Mouse (Mus musculus) splenic B cell, adult 2 months (primary cell): ENCODE results near the gene Zfp664.

Experiments used
- DNase-seq: peaks from one replicate; pipeline ENCODE4 v3.0.0-alpha.2; 2011; ENCODE audit warnings: low read depth, low spot score
- H3K27me3 ChIP-seq: 2 replicates; pipeline ENCODE4 v1.6.1; 2012; ENCODE audit warnings: mild to moderate bottlenecking, low read length, moderate library complexity, mixed read lengths; ENCODE audit not compliant: control insufficient read depth, poor library complexity, insufficient read depth, severe bottlenecking
- H3K36me3 ChIP-seq: 2 replicates; pipeline ENCODE4 v1.6.1; 2012; ENCODE audit warnings: mild to moderate bottlenecking, low read length, moderate library complexity, mixed read lengths; ENCODE audit not compliant: control insufficient read depth, poor library complexity, insufficient read depth, severe bottlenecking

Gene Zfp664

GRCm38 (mm10) chr5:124896135-124896534, 33.6 kb downstream of the Zfp664 start:
- Histone ChIP-seq H3K27me3 (no peaks in the 10 kb centered on the region), H3K36me3 (no peaks in the 10 kb centered on the region)
- no peak for DNase-seq

GRCm38 (mm10) chr5:124899945-124900631, 37.6 kb downstream of the Zfp664 start:
- Histone ChIP-seq H3K27me3 (no peaks in the 10 kb centered on the region), H3K36me3 (no peaks in the 10 kb centered on the region)
- DNase-seq: peak; percentile 91

- DNase-seq: no peak
- H3K36me3 ChIP-seq: no peaks in the 10 kb centered on the region
- H3K27me3 ChIP-seq: no peaks in the 10 kb centered on the region
Measured at GRCm38 (mm10) chr5:124900738-124901490, 38.4 kb downstream of the Zfp664 start.

DNA sequence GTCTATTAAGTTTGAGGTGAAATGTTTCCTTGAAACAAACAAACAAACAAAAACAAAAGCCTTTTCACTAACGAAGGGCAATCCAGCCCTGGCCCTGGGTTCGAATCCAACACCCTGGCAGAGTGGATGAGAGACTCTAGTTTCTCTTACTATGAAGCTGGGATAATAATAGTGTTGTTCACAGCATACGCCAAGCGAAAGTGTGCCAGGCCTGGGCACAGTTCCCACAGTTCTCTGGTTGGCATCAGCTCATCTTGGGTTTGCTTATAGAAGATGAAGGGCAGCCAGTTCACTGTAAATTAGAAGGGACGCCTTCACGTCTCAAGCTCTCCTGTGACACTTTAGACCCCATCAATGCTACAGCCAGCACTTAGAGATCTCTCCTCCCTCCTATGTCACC, 39.2 kb downstream of the Zfp664 start:
- H3K27me3 ChIP-seq: no peaks in the 10 kb centered on the region
- H3K36me3 ChIP-seq: no peaks in the 10 kb centered on the region
- no peak for DNase-seq

DNA sequence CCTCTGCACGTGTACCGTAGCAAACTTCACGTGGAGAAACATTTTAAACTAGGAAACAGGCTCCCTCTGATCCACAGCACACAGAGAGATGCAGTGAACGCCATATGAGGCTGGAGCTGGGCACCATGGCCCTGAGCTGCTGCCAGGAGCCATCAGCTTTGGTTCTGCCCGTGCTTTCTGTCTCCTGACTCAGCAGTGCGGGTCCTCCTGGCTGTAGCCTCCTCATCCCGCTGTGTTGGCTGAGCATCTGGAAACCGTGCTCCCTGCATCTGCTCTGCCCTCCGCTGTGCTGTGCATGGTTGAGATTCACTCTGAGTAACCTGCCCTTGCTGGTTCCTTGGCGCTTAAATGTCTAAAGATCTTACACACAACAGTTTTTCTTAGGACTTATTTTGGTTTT, 39.7 kb downstream of the Zfp664 start:
- no peaks in the 10 kb centered on the region for H3K36me3 ChIP-seq
- DNase-seq: no peak
- H3K27me3 ChIP-seq: no peaks in the 10 kb centered on the region

DNA sequence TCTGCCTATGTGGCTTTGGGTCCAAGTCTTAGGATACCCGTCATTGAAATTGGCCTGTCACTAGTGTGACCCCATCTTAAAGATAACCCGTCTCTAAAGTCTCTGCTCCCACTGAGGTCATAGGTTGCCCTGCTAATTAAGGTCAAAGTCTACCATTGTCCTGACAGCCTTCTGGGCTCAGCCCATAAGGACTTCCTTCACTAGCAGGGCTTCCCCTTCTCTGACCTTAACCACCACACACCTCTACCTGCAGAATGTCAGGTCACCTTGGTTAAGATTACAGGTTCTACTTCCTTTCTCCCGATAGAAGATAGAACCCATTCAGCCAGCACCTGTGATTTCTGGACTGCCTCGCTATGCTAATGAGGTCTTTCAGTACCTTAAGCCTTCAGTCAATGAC, 41.4 kb downstream of the Zfp664 start:
- Histone ChIP-seq H3K36me3 (no peaks in the 10 kb centered on the region), H3K27me3 (no peaks in the 10 kb centered on the region)
- no peak for DNase-seq

- Histone ChIP-seq H3K36me3 (no peaks in the 10 kb centered on the region), H3K27me3 (no peaks in the 10 kb centered on the region)
- DNase-seq: no peak
Measured at GRCm38 (mm10) chr5:124906890-124907289, 44.4 kb downstream of the Zfp664 start.

- H3K36me3 ChIP-seq: no peaks in the 10 kb centered on the region
- DNase-seq: peak; percentile 67
- no peaks in the 10 kb centered on the region for H3K27me3 ChIP-seq
Measured at GRCm38 (mm10) chr5:124908860-124909259, 46.4 kb downstream of the Zfp664 start.

DNA sequence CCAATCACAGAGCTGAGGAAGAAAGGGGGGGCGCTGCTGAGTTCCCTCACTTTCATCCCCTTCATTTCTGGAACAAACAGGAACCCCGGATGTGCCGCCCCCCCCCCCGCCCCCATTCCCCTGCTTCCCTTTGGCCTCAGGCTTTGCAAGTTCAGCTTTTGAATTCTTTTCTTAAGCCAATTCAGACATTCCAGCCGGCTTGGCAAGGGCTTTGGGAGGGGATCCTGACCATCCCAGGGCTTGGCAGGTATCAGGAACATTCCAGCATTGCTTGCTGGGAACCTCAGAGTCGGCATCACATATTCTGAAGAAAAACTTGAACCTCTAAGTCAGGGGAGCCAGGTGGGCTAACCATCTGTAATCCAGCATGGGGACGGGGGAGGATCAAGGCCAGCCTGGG, 49.8 kb downstream of the Zfp664 start:
- no peak for DNase-seq

DNA sequence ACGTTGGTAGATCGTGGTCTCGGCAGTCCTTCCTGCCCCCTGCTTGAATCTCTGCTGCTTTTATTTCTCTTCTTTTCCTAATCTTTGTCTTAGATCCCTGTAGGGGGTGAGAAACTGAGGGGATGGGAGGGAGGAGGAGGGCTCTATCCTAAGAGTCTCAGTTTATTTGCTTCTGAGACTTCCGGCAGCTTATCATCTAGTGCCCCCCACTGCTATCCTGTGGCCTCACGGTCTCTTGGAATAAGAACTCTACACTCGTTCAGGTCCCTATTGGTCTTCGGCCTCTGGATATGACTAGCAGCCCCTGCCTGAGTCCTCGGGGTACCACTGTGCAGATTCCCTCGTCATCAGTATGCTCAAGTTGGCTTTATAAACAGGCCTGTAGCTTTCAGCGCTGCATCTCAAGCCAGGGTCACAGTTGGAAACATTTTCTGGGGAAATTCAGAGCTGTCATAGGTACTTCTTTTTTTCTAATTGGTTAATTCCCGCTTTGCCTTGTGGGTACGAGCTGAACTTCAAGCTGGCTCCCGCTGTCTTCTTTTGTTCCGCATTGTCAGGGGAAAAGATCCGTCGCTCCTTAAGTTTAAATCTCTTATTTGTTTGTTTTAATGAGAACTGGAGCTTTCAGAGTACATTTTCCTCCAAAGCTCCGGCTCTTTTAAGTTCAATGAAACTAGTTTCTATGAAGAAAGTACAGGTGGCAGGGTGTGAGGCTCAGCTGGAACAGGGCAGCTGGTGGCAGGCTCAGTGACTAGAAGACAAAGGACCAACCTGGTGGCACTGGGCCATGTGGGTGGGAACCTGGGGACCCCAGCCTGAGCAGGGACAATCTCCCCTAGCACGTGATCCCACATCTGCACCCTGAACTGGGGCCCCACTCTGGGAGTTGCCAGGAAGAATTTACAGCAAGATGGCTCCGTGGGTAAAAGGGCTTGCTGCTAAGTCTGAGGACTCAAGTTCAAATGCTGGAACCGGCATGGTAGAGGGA, 50.7 kb downstream of the Zfp664 start:
- Histone ChIP-seq H3K27me3 (no peaks in the 10 kb centered on the region), H3K36me3 (no peaks in the 10 kb centered on the region)
- DNase-seq: no peak

More for the DNA sequence above, 49.8 kb downstream of the Zfp664 start:
- Histone ChIP-seq H3K27me3 (no peaks in the 10 kb centered on the region), H3K36me3 (no peaks in the 10 kb centered on the region)

GRCm38 (mm10) chr5:124919798-124920197, 57.3 kb downstream of the Zfp664 start:
- H3K36me3 ChIP-seq: no peaks in the 10 kb centered on the region
- DNase-seq: no peak
- no peaks in the 10 kb centered on the region for H3K27me3 ChIP-seq

GRCm38 (mm10) chr5:124921410-124921809, 58.9 kb downstream of the Zfp664 start:
- Histone ChIP-seq H3K36me3 (no peaks in the 10 kb centered on the region), H3K27me3 (no peaks in the 10 kb centered on the region)
- no peak for DNase-seq

GRCm38 (mm10) chr5:124922356-124923352, 60.2 kb downstream of the Zfp664 start:
- DNase-seq: no peak
- Histone ChIP-seq H3K27me3 (no peaks in the 10 kb centered on the region), H3K36me3 (no peaks in the 10 kb centered on the region)
